Mouse (Mus musculus): ENCODE results near the gene Gm42742. TPM values are rescaled to one million over a fixed set of nuclear protein-coding genes. Genes with fewer than 3 reads are reported as not detected.
A peak's percentile ranks its signal among the peaks of the same experiment; 100 is the strongest.

Gene Gm42742
- polyA plus RNA-seq, 1 experiment from 2014 or later, result 27.5 TPM

GRCm38 (mm10) chr7:127009307-127010085, 11.4 kb downstream of the Gm42742 start:
- Histone ChIP-seq H3K27me3 (ENCODE audit: control insufficient read depth, insufficient read depth, low read length) (no peaks in the 10 kb centered on the region), H3K4me3 (ENCODE audit: low read depth, low read length) (no peak overlapping the region), H3K4me2 (replicated peaks; ENCODE audit: low read depth) (no peak overlapping the region), H3K27ac (replicated peaks) (peak overlapping the region; percentile 92), H3K9ac (ENCODE audit: low read length) (peak overlapping the region; percentile 19; the same call in 1 of the 2 replicates), H3K36me3 (ENCODE audit: control insufficient read depth, insufficient read depth, low read length) (no peaks in the 10 kb centered on the region), H3K4me1 (replicated peaks; ENCODE audit: control insufficient read depth, insufficient read depth) (0 out of 2 replicates have a peak, but pooled peaks cover 10% of the 10 kb centered on the region), H3K9me3 (ENCODE audit: control insufficient read depth, low read length) (no peaks in the 10 kb centered on the region)
- WGBS, result 74% methylated on average over 17 of the region's 17 CpGs
- ATAC-seq (ENCODE audit: low FRiP score, low TSS enrichment) (peak; percentile 13; the same call in 1 of the 2 replicates), DNase-seq (ENCODE audit: low spot score) (no peak)
- TF ChIP-seq EP300 (optimal IDR thresholded peaks at IDR 0.05), result no peak
- no peak for TF ChIP-seq CTCF (IDR thresholded peaks at IDR 0.05; ENCODE audit: low read depth)

DNA sequence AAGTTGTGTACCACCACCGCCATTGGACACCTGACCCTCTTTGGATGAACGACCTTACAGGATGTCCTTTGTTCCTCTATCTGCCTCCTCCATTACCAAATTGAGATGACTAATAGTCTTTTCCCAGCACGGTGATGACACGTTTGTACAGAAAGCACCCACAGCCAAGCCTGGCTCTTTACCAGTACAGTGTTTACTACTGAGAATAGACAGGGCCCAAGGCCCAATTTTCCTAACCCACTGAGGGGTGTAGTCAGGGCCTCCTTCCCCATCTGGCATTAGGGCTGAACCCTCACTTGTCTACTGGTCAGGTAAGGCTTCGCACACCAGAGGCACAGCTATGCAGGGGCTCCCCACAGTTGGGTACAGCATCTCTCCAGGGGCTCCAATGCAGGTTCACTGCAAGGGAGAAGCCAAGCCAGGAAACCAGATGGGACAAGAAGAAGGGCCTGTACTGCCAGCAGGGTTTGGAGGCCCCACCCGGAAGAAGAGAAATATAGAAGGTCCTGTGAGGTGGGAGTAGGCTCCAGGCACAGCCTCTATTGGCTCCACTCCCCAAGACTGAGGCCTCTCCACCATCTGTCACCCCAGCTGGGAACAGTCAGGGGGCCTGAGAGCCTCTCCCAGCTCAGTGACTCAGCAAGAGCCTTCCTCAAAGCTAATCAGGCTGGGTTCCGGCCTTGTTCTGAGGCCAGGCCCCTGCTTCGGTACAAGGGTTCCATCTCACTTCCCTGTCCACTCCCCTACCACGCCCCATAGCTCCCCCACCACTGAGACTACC, 12.5 kb downstream of the Gm42742 start:
- 22% methylated on average over 9 of the region's 9 CpGs for WGBS
- Histone ChIP-seq H3K4me1 (replicated peaks; ENCODE audit: control insufficient read depth, insufficient read depth) (0 out of 2 replicates have a peak, but pooled peaks cover 10% of the 10 kb centered on the region), H3K27ac (replicated peaks) (peak overlapping the region; percentile 92), H3K4me2 (replicated peaks; ENCODE audit: low read depth) (peak overlapping the region; percentile 2; the same call in 1 of the 2 replicates), H3K9me3 (ENCODE audit: control insufficient read depth, low read length) (no peaks in the 10 kb centered on the region), H3K4me3 (ENCODE audit: low read depth, low read length) (no peak overlapping the region), H3K9ac (ENCODE audit: low read length) (peak overlapping the region; percentile 19), H3K36me3 (ENCODE audit: control insufficient read depth, insufficient read depth, low read length) (no peaks in the 10 kb centered on the region), H3K27me3 (ENCODE audit: control insufficient read depth, insufficient read depth, low read length) (no peaks in the 10 kb centered on the region)
- ATAC-seq (ENCODE audit: low FRiP score, low TSS enrichment), result peak; percentile 94
- peak; percentile 86 for DNase-seq (ENCODE audit: low spot score)
- TF ChIP-seq EP300 (optimal IDR thresholded peaks at IDR 0.05) (peak; percentile 50), CTCF (IDR thresholded peaks at IDR 0.05; ENCODE audit: low read depth) (no peak)

- Histone ChIP-seq H3K4me1 (replicated peaks; ENCODE audit: control insufficient read depth, insufficient read depth) (0 out of 2 replicates have a peak, but pooled peaks cover 10% of the 10 kb centered on the region), H3K4me3 (ENCODE audit: low read depth, low read length) (no peak overlapping the region), H3K9ac (ENCODE audit: low read length) (no peak overlapping the region), H3K4me2 (replicated peaks; ENCODE audit: low read depth) (no peak overlapping the region), H3K9me3 (ENCODE audit: control insufficient read depth, low read length) (no peaks in the 10 kb centered on the region), H3K27ac (replicated peaks) (peak overlapping the region; percentile 92; the same call in 1 of the 2 replicates), H3K36me3 (ENCODE audit: control insufficient read depth, insufficient read depth, low read length) (no peaks in the 10 kb centered on the region), H3K27me3 (ENCODE audit: control insufficient read depth, insufficient read depth, low read length) (no peaks in the 10 kb centered on the region)
- TF ChIP-seq CTCF (IDR thresholded peaks at IDR 0.05; ENCODE audit: low read depth) (no peak), EP300 (optimal IDR thresholded peaks at IDR 0.05) (no peak)
- ATAC-seq (ENCODE audit: low FRiP score, low TSS enrichment) (no peak), DNase-seq (ENCODE audit: low spot score) (no peak)
- 83% methylated on average over 6 of the region's 6 CpGs for WGBS
Observed at GRCm38 (mm10) chr7:127007313-127008024, 13.4 kb downstream of the Gm42742 start.

GRCm38 (mm10) chr7:127004122-127004875, 16.6 kb downstream of the Gm42742 start:
- no peaks in the 10 kb centered on the region for H3K27me3 ChIP-seq (ENCODE audit: control insufficient read depth, insufficient read depth, low read length)
- ATAC-seq (ENCODE audit: low FRiP score, low TSS enrichment), result no peak
- H3K4me2 ChIP-seq (replicated peaks; ENCODE audit: low read depth), result no peak overlapping the region
- no peak overlapping the region for H3K27ac ChIP-seq (replicated peaks)
- no peak overlapping the region for H3K4me3 ChIP-seq (ENCODE audit: low read depth, low read length)
- no peak overlapping the region for H3K9ac ChIP-seq (ENCODE audit: low read length)
- no peaks in the 10 kb centered on the region for H3K9me3 ChIP-seq (ENCODE audit: control insufficient read depth, low read length)
- no peak for DNase-seq (ENCODE audit: low spot score)
- H3K4me1 ChIP-seq (replicated peaks; ENCODE audit: control insufficient read depth, insufficient read depth), result 0 out of 2 replicates have a peak, but pooled peaks cover 9% of the 10 kb centered on the region
- TF ChIP-seq CTCF (IDR thresholded peaks at IDR 0.05; ENCODE audit: low read depth) (peak; percentile 50), EP300 (optimal IDR thresholded peaks at IDR 0.05) (no peak)
- 70% methylated on average over 4 of the region's 4 CpGs for WGBS
- no peaks in the 10 kb centered on the region for H3K36me3 ChIP-seq (ENCODE audit: control insufficient read depth, insufficient read depth, low read length)

DNA sequence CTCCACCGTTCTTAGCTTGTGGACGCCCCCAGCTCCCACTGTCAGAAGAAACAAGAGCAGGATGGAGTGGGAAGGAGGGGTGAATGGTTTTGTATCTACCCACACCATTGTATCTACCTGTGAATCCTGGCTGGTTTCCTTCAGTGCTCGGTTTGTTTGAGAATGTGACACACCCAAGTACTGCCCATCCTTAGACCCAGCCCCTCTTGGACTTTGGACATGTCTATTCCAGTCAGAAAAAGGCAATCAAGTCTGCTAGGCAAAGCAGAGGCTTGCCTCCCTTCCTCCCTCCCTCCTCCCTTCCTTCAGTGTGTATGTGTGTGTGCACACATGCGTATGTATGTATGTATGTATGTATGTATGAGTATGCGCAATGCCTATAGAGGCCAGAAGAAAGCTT, 17.3 kb downstream of the Gm42742 start:
- no peaks in the 10 kb centered on the region for H3K27me3 ChIP-seq (ENCODE audit: control insufficient read depth, insufficient read depth, low read length)
- no peaks in the 10 kb centered on the region for H3K36me3 ChIP-seq (ENCODE audit: control insufficient read depth, insufficient read depth, low read length)
- no peaks in the 10 kb centered on the region for H3K9me3 ChIP-seq (ENCODE audit: control insufficient read depth, low read length)
- ATAC-seq (ENCODE audit: low FRiP score, low TSS enrichment), result no peak
- H3K4me2 ChIP-seq (replicated peaks; ENCODE audit: low read depth), result no peak overlapping the region
- TF ChIP-seq EP300 (optimal IDR thresholded peaks at IDR 0.05) (no peak), CTCF (IDR thresholded peaks at IDR 0.05; ENCODE audit: low read depth) (no peak)
- no peak overlapping the region for H3K4me3 ChIP-seq (ENCODE audit: low read depth, low read length)
- H3K27ac ChIP-seq (replicated peaks), result no peak overlapping the region
- H3K9ac ChIP-seq (ENCODE audit: low read length), result no peak overlapping the region
- H3K4me1 ChIP-seq (replicated peaks; ENCODE audit: control insufficient read depth, insufficient read depth), result 0 out of 2 replicates have a peak, but pooled peaks cover 4% of the 10 kb centered on the region
- WGBS, result 74% methylated on average over 5 of the region's 5 CpGs
- no peak for DNase-seq (ENCODE audit: low spot score)
